Mouse (Mus musculus) v-Abl transformed pro-B cells (cell line): ENCODE results near the gene Nrxn1.

Source experiments
- in situ Hi-C, 2 experiments: fragments of 400-800 bp; cut with MboI; formaldehyde crosslinking; loops; one replicate each; pipeline ENCODE4 v1.15.1; 2025; ENCODE audit not compliant: unreplicated experiment in 2 of 2

Gene Nrxn1

DNA sequence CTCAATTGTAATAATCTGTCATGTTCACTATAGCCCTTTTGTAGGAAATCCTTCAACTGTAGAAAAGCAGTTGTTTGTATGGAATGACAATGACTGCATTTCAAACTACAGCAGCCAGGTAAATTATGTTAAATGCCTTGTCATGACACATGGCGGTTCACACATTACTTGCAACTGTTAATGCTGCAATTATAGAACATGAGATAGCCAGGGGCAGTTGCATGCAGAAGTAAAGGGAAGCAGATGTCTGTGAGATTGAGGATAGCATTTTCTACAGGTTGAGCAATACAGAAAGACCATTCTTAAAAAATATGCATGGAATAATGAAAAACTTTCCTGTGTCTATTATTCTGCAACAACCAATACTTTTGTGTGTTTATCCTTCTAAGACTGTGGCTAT is 98.6 kb downstream of the Nrxn1 start:
- in situ Hi-C loops: no loop called here

GRCm38 (mm10) chr17:90990747-90991146 is 102.1 kb downstream of the Nrxn1 start:
- in situ Hi-C loops: no loop called here

- in situ Hi-C loops: no loop called here
Measured at GRCm38 (mm10) chr17:90962904-90963531, 129.9 kb downstream of the Nrxn1 start.

- in situ Hi-C loops: no loop called here
Measured at GRCm38 (mm10) chr17:90955221-90955620, 137.7 kb downstream of the Nrxn1 start.

GRCm38 (mm10) chr17:90934929-90935328 is 157.9 kb downstream of the Nrxn1 start:
- in situ Hi-C loops: loop anchor here in 1 of 2 experiments (10.0 kb wide), 1 partner anchor 90 kb away; no protein-coding TSS in a partner anchor

DNA sequence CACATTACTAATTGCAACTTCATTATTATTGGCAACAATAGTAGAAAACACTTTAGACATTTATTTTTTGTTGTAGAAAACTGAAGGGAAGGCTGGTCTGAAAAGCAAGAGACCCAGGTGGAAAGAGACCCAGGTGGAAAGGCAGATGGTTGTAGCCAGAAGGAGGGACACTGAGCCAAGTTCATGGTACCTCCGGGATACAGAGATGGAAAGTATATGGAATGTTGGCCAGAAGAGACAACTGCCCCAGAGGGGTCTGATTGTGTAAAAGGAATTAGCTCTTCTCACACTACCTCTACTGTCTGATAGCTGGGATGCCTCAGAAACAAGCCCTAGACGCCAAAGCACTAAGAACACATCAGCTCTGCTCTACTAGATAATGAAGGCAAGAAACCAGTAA is 179.6 kb downstream of the Nrxn1 start:
- in situ Hi-C loops: no loop called here

DNA sequence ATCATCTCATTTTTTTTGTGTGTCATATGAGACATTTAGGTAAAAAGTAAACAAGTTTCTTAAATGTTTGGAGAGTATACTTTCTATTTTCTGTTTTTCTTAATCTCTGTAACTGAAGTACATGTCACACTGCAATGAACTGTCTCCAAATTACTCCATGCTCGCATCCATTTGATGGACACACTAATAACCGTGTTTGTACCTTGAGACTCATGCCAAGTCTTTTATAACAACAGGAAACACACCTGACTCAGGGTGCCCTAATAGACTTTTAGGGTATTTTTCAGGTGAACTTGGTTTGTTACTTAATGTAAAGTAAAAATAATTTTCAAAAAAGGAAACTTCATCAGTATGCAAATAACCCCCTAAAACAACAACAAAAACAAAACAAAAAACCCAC is 180.1 kb downstream of the Nrxn1 start:
- in situ Hi-C loops: no loop called here

DNA sequence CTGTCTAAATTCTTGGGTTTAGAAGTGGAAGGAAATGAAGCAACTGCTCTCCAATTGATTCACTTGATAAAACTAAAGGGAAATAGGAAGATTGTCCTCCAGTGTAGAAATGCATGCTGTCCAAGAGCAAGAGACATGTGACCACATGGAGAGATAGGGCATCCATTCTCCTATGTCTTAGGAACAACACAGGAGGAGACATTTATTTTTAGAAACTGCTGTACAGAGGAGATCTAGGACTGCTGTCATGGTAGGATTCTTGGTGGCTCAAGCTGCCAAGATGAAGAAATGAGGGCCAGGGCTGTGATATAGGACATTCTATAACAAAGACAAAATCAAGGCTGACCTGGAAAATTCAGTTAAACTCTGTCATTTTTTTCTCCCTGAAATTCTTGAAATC is 180.5 kb downstream of the Nrxn1 start:
- in situ Hi-C loops: no loop called here

GRCm38 (mm10) chr17:90906118-90907093 is 186.5 kb downstream of the Nrxn1 start:
- in situ Hi-C loops: no loop called here

- in situ Hi-C loops: no loop called here
Measured at GRCm38 (mm10) chr17:90905143-90905542, 187.7 kb downstream of the Nrxn1 start.

DNA sequence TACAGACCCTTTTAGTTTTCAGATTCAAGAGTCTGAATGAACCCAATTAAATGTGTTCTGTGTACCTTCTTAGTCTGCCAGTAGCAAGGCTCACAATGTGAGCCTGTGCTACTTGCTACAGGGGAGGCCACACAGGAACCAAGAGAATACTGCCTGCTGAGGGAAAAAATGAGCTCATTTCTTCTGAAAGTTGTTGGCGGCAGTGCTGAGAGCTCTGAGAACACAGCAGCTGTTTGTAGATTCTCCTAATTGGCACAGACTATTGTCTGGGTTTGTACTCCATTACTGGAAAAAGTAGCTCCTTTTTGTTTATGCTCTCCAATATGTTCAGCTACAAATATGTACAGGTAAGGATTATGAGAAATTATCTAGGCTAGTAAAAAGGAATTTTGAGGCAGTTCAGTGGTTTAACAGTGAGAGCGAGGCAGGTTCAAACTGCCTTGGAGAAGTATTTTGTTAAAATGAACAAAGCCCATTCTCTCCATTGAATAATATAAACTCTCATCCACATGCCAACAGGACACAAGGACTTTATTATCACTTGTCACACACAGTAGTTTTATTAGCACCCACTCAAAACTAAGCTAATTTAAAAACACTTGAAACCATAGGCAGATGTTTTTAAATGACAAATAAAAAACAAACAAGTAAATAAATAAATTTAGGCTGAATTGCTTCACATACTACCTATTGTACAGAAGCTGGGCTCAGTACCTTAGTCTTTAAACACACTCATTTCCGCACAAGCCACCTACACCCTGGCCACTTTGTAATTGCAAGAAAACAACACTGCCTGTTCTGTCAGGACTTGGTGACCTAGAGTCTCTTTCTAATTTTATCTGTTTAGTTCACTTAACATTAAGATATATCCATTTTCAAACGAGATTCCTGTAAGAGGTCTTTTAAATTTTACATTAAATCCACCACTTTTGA is 200.3 kb downstream of the Nrxn1 start:
- in situ Hi-C loops: no loop called here

DNA sequence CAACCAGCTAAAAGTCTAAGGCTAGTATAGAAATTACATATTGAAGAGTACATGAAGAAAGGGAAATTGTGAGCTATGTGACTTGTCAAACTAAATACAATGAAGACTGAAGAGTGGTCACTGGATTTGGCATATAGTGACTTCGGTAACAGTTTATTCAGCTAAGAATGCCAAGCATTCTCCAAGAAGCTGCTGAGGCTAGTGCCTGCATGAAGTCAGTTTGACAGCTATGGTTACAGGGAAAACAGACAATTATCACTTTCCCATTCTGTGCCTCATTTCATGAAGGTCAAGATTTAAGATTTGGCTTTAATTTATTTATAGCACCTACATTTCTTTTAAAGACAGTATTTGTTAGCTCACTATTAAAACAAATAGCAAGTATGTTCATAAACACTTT is 201.2 kb downstream of the Nrxn1 start:
- in situ Hi-C loops: no loop called here

- in situ Hi-C loops: no loop called here
Measured at GRCm38 (mm10) chr17:90857225-90857624, 235.6 kb downstream of the Nrxn1 start.

DNA sequence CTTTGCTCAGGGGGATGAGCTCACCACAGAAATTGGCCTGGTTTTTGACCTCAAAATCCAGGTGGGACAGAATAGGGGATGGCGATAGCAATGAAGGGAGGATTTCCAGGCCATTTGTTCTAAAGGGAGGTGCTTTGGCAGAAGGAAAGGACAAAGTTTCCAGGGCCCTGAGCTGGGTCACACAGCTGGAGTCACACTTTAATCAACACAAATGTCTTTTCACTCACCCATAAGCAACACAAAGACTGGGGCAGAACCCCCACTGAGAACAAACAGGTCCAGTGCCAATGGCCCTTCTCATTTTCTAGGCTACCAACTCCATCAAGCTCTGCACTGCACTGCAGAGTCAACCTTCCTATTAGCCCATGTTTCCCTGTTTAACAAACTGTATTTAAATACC is 249.0 kb downstream of the Nrxn1 start:
- in situ Hi-C loops: loop anchor here in 1 of 2 experiments (10.0 kb wide), 1 partner anchor 91 kb away; no protein-coding TSS in a partner anchor

DNA sequence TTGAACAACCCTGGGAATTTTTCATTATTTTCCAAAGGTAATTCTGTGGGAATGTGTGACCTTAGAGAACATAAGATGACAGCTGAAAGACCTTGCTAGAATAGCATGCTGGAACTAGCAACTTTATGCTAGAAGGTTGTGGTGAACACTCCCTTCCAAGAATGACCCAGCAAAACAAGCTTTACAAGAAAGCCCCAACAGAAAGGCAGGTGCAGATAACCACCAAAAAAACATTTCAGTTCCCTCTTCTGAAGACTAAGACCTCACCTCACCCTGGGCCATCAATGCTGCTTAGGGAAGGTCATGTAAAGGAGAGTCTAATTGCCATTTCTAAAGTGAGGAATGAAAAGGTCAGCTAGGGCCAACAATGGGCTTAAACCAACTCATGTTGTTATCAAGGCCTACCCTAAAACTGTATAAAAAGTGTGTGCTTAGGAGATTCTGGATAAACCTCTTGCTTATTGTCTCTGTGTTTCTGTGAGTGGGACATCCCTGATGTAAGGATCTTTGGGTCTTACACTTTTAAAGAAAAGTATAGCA is 249.7 kb downstream of the Nrxn1 start:
- in situ Hi-C loops: loop anchor here in 1 of 2 experiments (10.0 kb wide), 1 partner anchor 92 kb away; no protein-coding TSS in a partner anchor

GRCm38 (mm10) chr17:90837022-90837414 is 255.9 kb downstream of the Nrxn1 start:
- in situ Hi-C loops: loop anchor here in 1 of 2 experiments (10.0 kb wide), 1 partner anchor 168 kb away; no protein-coding TSS in a partner anchor

DNA sequence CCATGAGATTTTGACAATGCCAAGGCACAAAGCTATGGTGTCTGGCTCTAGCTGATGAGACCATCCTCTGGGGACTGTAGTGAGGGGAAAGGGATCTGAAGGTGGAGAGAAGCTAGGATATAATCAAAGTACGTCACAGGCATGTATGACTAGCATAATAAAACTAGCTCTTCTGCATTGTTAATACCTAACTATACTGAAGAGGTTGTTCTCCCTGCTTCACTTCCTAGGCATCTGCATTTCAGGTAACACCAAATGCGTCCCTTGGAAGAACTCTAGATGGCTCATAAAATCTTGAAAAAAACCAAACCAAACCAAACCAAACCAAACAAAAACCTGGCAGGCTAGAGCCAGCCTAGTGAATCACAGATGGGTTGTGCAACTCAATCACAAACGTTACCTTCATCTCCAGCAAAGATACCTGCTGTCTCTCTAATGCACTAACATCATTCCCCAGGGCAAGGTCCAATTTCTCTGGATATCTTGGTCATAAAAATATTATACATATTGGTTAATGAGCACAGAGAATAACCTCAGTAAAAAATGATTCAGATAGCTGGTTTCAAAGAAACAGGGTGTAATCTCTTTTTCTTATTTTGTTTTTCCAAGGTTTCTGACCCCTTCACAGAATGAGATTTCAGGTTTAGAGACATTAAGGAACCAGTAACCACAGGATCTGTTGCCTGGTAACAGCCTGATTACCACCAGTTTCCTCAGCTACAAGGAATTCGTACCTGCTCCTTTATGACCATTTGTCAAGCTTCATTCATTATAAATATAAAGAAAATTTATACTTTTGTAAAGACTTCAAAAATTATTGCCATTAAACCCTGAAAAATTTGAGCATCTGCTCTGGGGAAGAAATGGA is 256.5 kb downstream of the Nrxn1 start:
- in situ Hi-C loops: loop anchor here in 1 of 2 experiments (10.0 kb wide), 1 partner anchor 168 kb away; no protein-coding TSS in a partner anchor

- in situ Hi-C loops: loop anchor here in 1 of 2 experiments (25.0 kb wide), 1 partner anchor 519 kb away; no protein-coding TSS in a partner anchor
Measured at GRCm38 (mm10) chr17:90818340-90818739, 274.5 kb downstream of the Nrxn1 start.

GRCm38 (mm10) chr17:90817898-90818297 is 275.0 kb downstream of the Nrxn1 start:
- in situ Hi-C loops: loop anchor here in 1 of 2 experiments (25.0 kb wide), 1 partner anchor 519 kb away; no protein-coding TSS in a partner anchor
